Mouse (Mus musculus) frontal cortex, postnatal 36 days (tissue): ENCODE data around the gene Hspbp1.
A peak's percentile ranks its signal among the peaks of the same experiment; 100 is the strongest.

Experiments
- DNase-seq, 2 experiments: peaks; one replicate each; pipeline ENCODE4 v3.0.0; 2022; ENCODE audit warnings: low spot score in 2 of 2

Hspbp1 gene

GRCm38 (mm10) chr7:4684632-4685417 lies at the start of gene Hspbp1:
TSS of gene Hspbp1 (minus strand) at chr7:4685068.
- DNase-seq, result peak; percentile 90 to 91

DNA sequence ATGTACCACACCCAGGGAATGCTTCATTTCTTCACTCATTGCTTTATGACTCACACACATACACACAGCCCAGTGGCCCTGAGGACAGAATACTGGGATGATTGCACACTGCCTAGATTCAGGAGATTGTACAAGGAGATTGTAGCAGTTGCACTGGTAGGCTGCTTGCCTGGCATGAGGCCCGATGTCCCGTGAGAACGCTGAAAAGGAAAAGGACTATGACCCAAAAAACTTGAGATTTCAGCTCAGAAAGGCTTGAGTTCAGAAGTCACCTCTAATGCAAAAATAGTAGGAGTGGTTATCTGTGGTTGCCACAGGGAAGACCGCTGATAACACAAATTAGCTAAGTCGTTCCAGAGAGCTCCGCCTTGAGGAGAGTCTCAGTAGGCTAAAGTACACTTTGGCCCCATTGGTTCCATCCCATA lies 48.1 kb upstream of the Hspbp1 start:
- DNase-seq, result no peak

DNA sequence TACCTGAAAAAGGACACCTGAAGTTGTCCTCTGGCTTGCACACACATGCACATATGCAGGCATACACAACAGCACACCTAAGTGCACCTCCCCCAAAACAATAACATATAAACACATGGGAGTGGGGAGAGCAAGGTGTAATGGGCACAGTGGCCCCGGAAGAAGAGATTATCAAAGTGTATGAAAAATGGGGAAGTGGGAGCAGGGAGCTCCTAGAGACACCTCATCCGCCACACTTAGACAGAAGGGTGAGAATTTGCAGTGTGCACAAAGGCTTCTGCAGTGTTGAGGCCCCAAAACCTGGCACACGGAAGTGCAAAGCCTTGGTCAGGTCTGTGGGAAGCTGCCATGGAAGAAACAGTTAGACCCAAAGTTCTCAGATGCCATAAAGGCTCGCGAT lies 46.2 kb upstream of the Hspbp1 start:
- DNase-seq, result no peak

GRCm38 (mm10) chr7:4725169-4725568 lies 40.3 kb upstream of the Hspbp1 start, which contains the start of gene Tmem150b:
TSS of gene Tmem150b (minus strand) at chr7:4725249.
- no peak for DNase-seq

DNA sequence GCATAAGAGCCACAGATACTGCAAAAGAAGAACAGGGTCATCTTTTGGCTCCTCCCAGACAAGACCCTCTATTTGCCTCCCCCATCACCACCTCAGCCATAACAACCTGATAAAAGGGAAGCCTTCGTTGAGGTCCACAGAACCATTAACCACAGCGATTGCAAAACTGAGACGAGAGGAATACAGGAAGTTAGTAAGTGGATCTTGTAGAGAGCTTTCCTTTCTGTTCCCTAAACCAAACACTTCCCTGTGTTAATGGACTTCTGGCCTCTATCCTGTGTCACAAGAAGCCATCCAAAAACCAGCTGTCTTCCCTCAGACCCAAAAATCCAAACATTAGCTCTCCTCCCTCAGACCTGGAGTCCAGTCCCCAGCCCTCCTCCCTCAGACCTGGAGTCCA lies 39.5 kb upstream of the Hspbp1 start:
- no peak for DNase-seq

DNA sequence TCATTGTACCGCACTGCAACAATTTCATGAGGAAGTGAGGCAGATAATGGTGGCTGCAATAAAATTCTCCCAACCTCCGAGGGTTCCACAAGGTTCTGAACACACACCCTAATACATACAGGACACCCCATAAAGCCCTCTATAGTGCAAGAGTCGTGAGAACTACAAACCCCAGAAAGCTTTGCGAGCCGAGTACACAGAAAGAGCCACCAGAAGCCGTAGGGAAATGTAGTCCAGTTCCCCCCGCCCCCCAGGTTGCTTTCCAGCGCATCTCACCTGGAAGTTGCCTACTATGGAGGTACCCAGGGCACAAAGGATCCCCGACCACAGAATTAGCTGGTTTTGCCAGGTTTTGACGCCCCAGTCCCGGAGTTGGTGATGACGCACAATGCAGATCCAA lies 38.6 kb upstream of the Hspbp1 start:
- peak; percentile 26 to 57 for DNase-seq

DNA sequence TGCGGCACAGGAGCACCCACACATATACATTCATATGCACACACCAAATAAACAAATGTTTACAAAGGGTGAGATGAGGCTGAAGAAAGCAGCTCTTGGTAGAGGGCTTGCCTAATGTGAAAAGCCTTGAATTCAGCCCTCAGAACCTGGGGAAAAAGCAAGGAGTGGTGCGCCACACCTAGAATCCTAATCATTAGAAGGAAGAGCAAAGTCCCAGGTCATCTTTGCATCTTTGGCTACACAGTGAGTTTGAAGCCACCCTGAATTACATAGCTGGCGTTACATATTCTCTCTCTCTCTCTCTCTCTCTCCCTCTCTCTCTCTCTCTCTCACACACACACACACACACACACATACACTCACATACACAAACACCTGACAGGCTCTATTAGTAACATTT lies 34.4 kb upstream of the Hspbp1 start:
- DNase-seq, result no peak

GRCm38 (mm10) chr7:4716955-4717354 lies 32.1 kb upstream of the Hspbp1 start:
- no peak for DNase-seq

DNA sequence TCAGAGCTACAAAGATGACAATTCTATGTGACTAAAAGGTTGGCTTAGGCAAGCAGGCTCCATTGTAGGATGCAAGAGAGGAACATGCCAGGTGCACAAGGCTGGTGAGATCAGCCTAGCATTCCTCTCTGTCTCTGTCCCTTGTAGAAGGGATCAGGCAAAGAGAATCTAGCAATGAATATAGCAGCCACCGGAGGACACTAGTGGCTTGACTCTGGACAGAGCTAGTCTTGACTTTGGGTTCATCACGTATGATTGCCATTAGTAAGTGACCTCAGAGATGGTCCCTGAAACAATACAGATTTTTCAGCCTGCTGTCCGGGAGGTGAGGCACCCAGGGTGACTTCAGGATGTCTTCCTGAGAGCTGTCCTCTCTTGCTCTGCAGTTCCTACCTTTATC lies 27.7 kb upstream of the Hspbp1 start:
- DNase-seq, result no peak

GRCm38 (mm10) chr7:4705098-4705497 lies 20.2 kb upstream of the Hspbp1 start:
- peak in 1 of 2 experiments; percentile 31 for DNase-seq

- no peak for DNase-seq
Observed at GRCm38 (mm10) chr7:4703195-4703594, 18.3 kb upstream of the Hspbp1 start.

GRCm38 (mm10) chr7:4702334-4702733 lies 17.5 kb upstream of the Hspbp1 start:
- DNase-seq, result no peak

- DNase-seq, result no peak
Observed at GRCm38 (mm10) chr7:4693004-4693403, 8.1 kb upstream of the Hspbp1 start.

DNA sequence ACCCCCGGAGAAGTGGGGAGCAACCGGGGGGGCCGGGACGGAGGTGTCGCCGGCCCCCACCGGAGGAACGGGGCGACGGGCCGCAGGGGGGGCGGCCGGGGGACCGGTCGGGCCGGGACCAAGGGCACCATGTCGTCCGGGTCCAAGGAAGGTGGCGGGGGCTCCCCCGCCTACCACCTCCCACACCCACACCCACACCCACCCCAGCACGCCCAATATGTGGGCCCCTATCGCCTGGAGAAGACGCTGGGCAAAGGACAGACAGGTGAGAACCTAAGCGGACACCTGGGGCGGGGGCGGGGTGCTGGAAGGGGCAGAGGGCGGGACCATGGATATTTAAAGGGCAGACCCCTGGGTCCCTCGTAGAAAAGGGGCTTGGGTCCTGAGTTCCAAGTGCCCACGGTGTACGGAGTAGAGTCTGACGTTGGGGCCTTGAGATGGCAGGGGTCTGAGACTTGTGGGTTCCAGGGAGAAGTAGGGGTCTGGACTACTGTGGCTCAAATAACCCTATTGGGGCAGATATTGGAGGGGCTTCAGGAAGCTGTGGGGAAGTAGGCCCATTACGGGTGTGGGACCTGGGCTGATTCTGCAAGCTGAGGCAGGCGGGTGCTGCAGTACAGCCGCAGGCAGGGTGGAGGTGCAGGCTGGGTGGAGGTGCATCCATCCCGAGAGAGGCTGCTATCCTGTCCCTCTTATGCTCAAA lies 6.2 kb upstream of the Hspbp1 start:
- peak in 1 of 2 experiments; percentile 38 for DNase-seq

- DNase-seq, result peak; percentile 79
Observed at GRCm38 (mm10) chr7:4690387-4690786, 5.5 kb upstream of the Hspbp1 start, which contains the start of gene Brsk1. TSS of gene Brsk1 (plus strand) at chr7:4690604.

- DNase-seq, result peak in 1 of 2 experiments; percentile 21
Observed at GRCm38 (mm10) chr7:4684203-4684602, 665 bp downstream of the Hspbp1 start.

DNA sequence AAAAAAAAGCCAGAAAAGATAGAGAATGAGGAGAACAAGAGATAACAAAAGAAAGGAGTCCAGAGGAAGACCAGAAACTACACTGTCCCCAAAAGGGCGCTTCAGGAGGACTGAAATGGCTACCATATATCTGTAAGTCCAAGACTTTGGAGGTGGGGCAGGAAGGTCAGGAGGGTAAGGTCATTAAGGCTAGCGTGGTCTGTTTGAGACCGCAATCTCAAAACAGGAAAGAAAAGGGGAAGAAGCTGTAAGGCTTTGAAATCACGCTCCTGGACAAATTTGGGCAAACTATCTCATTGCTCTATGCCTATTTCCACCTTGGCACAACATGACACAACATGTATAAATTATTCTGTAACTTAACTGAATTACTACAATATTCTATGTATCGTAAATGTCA lies 1.6 kb downstream of the Hspbp1 start:
- no peak for DNase-seq

- no peak for DNase-seq
Observed at GRCm38 (mm10) chr7:4675200-4675599, 9.7 kb downstream of the Hspbp1 start.

- DNase-seq, result no peak
Observed at GRCm38 (mm10) chr7:4674114-4674731, 10.6 kb downstream of the Hspbp1 start.

GRCm38 (mm10) chr7:4671956-4672355 lies 12.9 kb downstream of the Hspbp1 start:
- DNase-seq, result no peak

- no peak for DNase-seq
Observed at GRCm38 (mm10) chr7:4670655-4671255, 14.1 kb downstream of the Hspbp1 start.

DNA sequence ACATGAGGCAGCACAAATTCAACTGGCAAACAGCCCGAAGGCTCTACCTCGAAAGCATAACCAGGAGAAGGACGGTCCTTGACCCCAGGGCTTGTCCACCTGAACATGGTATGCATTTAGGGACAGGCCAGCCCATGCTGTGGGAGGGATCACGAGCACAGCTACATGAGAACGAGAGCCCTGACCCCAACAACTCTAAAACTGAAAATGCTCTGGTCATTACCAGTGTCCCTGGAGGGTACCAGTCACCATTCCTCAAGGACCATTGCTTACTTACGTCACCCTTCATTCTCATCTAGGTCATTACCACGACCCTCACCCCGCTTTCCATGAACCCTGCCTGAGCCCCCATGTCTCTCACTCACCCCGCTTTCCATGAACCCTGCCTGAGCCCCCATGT lies 15.7 kb downstream of the Hspbp1 start:
- DNase-seq, result no peak
